ENCODE assay signal across 22 mouse cellular contexts in genomic region chr2:68298356-68298755, GRCm38 (mm10).
DNase-seq lines count a peak whose midpoint lies in the region; TF ChIP-seq lines count a peak whose summit lies in the region.
"Had no signal": no experiment of that assay in that cellular context is flagged by ENCODE, and none has a peak within 500 bp of the region (broad histone marks: within the 10 kb centered on the region; RNA-seq: fewer than 3 reads in every experiment).

No protein-coding gene starts in this region.

- no peak for DNase-seq in left cerebral cortex, adult 2 months (ENCODE audit: extremely low spot score in 1 of 2, low spot score in 2 of 2)
- no peak for DNase-seq in left cerebral cortex, postnatal 14 days (ENCODE audit: low spot score in 2 of 2)
- peak; percentile 47 for DNase-seq in ES-E14 (ENCODE audit: low read depth, low spot score)
- DNase-seq in WW6 (ENCODE audit: low read depth, low spot score): peak; percentile 53
- DNase-seq in frontal cortex, postnatal 25 days (ENCODE audit: low spot score in 2 of 2): no peak
- DNase-seq in cerebellum, adult 11 months: no peak
- no peak for DNase-seq in kidney, adult 18-20 months
- DNase-seq: adrenal gland, adult 8-10 months; adrenal gland, postnatal 14 days; adrenal gland, postnatal 36 days; B cell, adult 2 months; cerebellum, adult 18-20 months; cerebellum, adult 8-10 months; cerebellum, adult 9-11 months; cerebellum, postnatal 14 days; cerebellum, postnatal 36 days; embryo, embryonic 11 days had no signal

- H3K27ac ChIP-seq in left cerebral cortex, adult 2 months: peak overlapping the region; percentile 32; the same call in 1 of the 2 replicates
- H3K27ac ChIP-seq in ES-E14 (ENCODE audit: insufficient read depth, low read depth, low read length, poor library complexity, severe bottlenecking): no peak overlapping the region; the same call in 1 of the 2 replicates
- H3K27ac ChIP-seq: embryonic facial prominence, embryonic 13.5 days; embryonic facial prominence, embryonic 15.5 days; forebrain, embryonic 10.5 days; forebrain, embryonic 12.5 days had no signal

- H3K9ac ChIP-seq in ES-E14 (ENCODE audit: insufficient read depth, low read depth, low read length, poor library complexity, severe bottlenecking): no peak overlapping the region
- H3K9ac ChIP-seq: embryonic facial prominence, embryonic 13.5 days; embryonic facial prominence, embryonic 15.5 days; forebrain, embryonic 12.5 days had no signal

- H3K4me1 ChIP-seq in ES-E14 (ENCODE audit: control insufficient read depth in 2 of 2, insufficient read depth in 2 of 2, low read length in 2 of 2, poor library complexity in 1 of 2): peaks cover 6 to 21% of the 10 kb centered on the region in 2 experiments
- H3K4me1 ChIP-seq: embryonic facial prominence, embryonic 13.5 days; embryonic facial prominence, embryonic 15.5 days had no signal

- intact Hi-C loops in left cerebral cortex, adult 2 months (cut with DNase I): no loop called here
- intact Hi-C loops in left cerebral cortex, postnatal 14 days (cut with DNase I): no loop called here

- in situ Hi-C loops in ES-E14 (cut with MboI; ENCODE audit: low sequenced_read_pairs in 2 of 2, unreplicated experiment in 2 of 2): no loop called here

- H3K9me3 ChIP-seq in ES-E14 (ENCODE audit: control insufficient read depth, insufficient read depth, low read depth, low read length): no peaks in the 10 kb centered on the region
- H3K9me3 ChIP-seq: embryonic facial prominence, embryonic 13.5 days; embryonic facial prominence, embryonic 15.5 days; forebrain, embryonic 10.5 days; forebrain, embryonic 12.5 days had no signal

- H3K4me3 ChIP-seq in left cerebral cortex, adult 2 months: no peak overlapping the region
- H3K4me3 ChIP-seq in ES-E14 (ENCODE audit: insufficient read depth in 1 of 2, low read depth in 1 of 2, low read length in 2 of 2, poor library complexity in 1 of 2, severe bottlenecking in 1 of 2): no peak overlapping the region
- H3K4me3 ChIP-seq: embryonic facial prominence, embryonic 13.5 days; embryonic facial prominence, embryonic 15.5 days; erythroblast, embryonic 14.5 days; forebrain, embryonic 10.5 days; forebrain, embryonic 12.5 days had no signal

- TF ChIP-seq CTCF in left cerebral cortex, adult 2 months (IDR thresholded peaks at IDR 0.05): no peak

- H3K36me3 ChIP-seq in ES-E14 (ENCODE audit: control insufficient read depth, insufficient read depth, low read length, poor library complexity, severe bottlenecking): peaks cover 2% of the 10 kb centered on the region; the same call in 1 of the 2 replicates
- H3K36me3 ChIP-seq: embryonic facial prominence, embryonic 15.5 days; forebrain, embryonic 12.5 days had no signal

TF ChIP-seq in ES-E14, 5 proteins besides CTCF, POLR2A, EP300 and RAD21:
- TF ChIP-seq CHD2 (IDR thresholded peaks at IDR 0.05; ENCODE audit: low read depth, low read length) (no peak; the same call in none of the 2 replicates), HCFC1 (IDR thresholded peaks at IDR 0.05; ENCODE audit: borderline replicate concordance, insufficient read depth, low read length) (no peak), MAFK (IDR thresholded peaks at IDR 0.05; ENCODE audit: insufficient read depth, low read depth, low read length) (no peak), ZC3H11A (IDR thresholded peaks at IDR 0.05; ENCODE audit: borderline replicate concordance, low read depth, low read length) (no peak), ZNF384 (IDR thresholded peaks at IDR 0.05; ENCODE audit: low read depth, low read length) (peak; percentile 58; the same call in 1 of the 2 replicates)

Comparison
In these comparisons a context has a peak if more than half of its experiments do, and no peak if none do; other contexts are left out.
1. DNase-seq: peak in ES-E14 (single experiment) and WW6 (single experiment); none in left cerebral cortex, adult 2 months (0 of 2), left cerebral cortex, postnatal 14 days (0 of 2), frontal cortex, postnatal 25 days (0 of 2), cerebellum, adult 11 months (single experiment) and kidney, adult 18-20 months (single experiment).